Mouse (Mus musculus): Measurements from ENCODE around the gene Angptl2.
A peak's percentile ranks its signal among the peaks of the same experiment; 100 is the strongest.

Angptl2 gene

DNA sequence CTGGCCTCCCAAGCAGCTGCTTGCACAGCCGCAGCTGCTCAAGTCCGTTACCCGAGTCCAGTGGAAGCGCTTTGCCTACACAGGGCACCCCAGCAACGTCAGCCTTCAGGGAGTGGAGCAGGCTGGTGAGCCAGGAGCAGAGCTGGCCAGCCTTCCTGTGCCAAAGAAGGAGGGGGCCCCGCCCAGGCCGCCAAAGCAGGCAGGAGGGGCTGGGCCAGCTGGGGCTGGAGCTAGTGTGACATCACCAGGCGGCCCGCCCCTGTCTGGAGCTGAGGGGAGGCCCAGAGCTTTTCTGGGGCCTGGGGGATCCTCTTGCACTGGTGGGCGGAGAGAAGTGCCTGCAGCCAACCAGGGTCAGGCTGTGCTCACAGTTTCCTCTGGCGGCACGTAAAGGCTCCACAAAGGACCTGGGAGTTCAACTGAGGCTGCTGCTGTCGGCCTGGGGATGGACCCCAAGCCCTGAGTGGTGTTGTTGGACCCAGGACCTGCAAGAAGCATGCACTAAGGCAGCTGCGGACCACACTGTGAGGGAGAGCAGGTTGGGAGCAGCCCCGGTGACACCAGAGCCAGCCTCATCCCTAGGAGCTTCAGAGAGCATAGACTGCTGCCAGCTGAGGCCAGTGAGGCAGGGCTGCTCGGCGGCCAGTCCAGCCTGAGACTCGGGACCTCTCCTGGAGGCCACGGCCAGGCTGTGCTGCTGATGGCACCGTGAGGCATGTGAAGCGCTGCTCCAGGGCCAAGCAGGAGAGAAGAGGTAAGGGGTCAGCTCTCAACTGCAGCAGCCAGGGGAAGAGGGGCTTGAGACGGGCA lies at the start of gene Angptl2:
Gene Angptl2, plus strand, starts transcription at position 370 of the 810 bp plus-strand sequence.
- DNase-seq, result peak; percentile 92

- DNase-seq, result no peak
Measured at GRCm38 (mm10) chr2:33167060-33167459, 48.8 kb upstream of the Angptl2 start.

DNA sequence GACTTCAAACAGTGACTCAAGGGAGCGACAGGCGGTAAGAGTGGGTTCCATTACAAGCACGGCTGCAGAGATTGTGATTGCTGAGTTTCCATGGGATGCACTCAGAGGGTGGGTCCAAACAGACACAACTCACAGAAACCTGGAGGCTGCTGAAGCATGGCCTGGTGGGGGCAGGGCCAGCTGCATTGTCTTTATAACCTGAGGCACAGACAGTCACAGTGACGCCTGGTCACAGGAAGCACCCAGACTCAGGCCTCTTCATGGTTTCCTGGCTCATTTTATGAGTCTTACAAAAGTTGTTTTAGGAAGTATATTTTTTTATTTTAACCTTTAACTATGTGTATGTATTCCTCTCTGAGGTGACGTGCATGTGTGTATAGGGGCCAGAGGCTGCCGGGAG lies 46.4 kb upstream of the Angptl2 start:
- no peak for DNase-seq

GRCm38 (mm10) chr2:33170777-33171565 lies 44.9 kb upstream of the Angptl2 start:
- DNase-seq, result no peak

- DNase-seq, result no peak
Measured at GRCm38 (mm10) chr2:33173126-33173525, 42.7 kb upstream of the Angptl2 start.

DNA sequence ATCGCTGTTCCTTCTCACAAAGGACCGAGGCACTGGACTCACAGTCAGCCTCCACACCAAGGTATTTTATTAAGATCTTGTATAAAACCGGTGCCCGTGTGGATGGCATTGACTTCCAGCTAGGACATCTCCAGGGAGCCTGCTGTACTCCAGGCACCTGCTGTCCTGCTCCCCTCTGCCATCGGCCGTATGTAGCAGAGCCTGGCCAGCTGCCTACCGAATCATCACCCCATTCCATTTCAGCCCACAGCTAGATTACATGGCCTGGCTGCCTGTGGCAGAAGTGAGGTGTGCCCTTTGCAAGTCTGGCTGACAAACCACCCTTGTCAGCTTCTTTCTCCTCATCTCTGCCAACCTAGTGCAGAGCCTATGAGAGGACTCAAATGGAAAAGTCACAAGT lies 42.2 kb upstream of the Angptl2 start:
- no peak for DNase-seq

DNA sequence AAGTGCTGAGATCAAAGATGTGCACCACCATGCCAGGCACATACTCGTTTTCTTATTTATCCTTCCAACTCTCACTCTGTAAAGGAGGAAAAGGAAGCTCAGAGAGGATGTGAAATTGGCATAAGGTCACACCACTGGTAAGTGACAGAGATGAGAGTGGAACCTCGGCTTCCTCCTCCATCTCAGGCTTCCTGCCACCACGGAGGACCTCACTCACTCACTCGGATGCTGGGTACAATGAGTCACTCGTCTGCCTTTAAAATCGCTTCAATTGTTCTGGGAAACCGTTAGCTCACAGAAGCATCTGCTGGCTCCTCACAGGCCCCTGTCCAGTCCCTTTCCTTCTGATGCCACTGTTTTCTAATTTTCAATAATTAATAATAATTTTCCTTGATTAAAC lies 39.4 kb upstream of the Angptl2 start:
- no peak for DNase-seq

GRCm38 (mm10) chr2:33176921-33177320 lies 38.9 kb upstream of the Angptl2 start:
- no peak for DNase-seq

GRCm38 (mm10) chr2:33177443-33178242 lies 38.2 kb upstream of the Angptl2 start:
- DNase-seq, result no peak

DNA sequence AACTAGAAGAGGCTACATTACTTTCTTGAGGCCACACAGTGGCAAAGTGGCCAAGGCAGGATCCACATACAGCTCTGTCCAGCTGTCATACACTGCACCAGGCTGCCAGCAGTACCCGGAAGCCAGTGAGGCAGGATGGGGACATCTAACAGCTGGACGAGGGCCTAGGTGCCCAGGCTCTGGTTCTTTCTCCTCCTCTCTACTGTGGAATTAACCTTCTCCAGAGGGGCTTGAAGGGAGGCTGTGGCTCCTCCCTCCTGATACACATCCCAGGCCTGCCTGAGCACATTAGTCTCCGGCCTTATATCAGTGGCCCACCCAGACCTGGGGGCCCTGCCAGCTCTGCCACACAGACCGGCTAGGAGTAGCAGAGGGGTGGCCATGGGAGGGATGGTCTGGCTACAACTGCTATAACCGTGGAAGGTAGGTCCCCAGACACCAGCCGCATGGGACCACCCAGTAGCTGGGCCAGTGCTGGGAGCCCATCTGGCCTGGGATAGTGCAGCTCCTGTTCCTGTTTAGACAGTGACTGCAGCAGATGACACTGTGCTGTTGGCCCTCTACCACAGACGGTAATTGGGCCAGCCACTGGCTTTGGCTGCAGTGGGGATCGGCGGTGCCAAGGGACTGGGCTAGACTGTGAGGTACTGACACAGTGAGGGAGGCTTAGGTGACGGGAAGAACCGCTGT lies 37.5 kb upstream of the Angptl2 start:
- DNase-seq, result no peak

GRCm38 (mm10) chr2:33179171-33179929 lies 36.5 kb upstream of the Angptl2 start:
- DNase-seq, result no peak

GRCm38 (mm10) chr2:33179930-33180630 lies 35.8 kb upstream of the Angptl2 start:
- peak; percentile 62 for DNase-seq

DNA sequence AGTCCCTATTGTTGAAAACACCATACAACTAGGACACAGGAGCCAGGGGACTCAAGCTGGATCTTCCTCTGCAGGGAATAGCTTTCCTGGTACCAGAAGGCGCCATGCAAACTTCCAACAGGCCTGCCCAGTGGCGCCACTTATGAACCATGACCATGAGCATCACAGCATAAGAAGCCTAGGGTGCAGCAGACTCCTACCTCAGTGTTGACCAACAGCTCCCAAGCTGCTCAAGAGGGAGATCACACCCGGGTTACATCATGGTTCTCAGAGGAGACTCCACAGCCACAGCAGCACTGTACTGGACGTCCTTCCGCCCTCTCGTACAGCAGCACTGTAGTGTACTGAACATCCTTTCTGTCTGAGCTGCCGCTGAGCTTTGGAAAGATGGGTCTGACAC lies 32.5 kb upstream of the Angptl2 start:
- DNase-seq, result no peak

GRCm38 (mm10) chr2:33184641-33185040 lies 31.2 kb upstream of the Angptl2 start:
- DNase-seq, result peak; percentile 45

GRCm38 (mm10) chr2:33185258-33185657 lies 30.6 kb upstream of the Angptl2 start:
- peak; percentile 76 for DNase-seq

GRCm38 (mm10) chr2:33186505-33186904 lies 29.4 kb upstream of the Angptl2 start:
- DNase-seq, result no peak

DNA sequence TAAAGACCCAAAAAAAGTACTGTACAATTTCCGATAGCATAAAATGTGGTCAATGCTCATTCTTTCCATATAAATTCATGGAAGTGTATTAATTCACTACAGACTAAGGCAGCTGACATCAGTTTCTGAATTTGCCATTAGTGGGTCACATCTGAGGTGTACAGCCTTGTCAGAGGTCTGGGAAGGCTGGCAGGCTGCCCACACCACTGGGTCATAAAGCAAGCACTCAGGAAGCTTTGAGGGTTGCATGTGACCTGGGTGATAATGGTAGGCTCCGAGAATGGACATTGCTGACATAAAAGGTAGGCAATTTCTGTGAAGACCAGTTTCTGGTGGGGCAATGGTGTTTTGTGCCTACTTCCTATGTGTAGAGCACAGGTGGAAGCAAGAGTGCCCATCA lies 28.0 kb upstream of the Angptl2 start:
- peak; percentile 42 for DNase-seq

DNA sequence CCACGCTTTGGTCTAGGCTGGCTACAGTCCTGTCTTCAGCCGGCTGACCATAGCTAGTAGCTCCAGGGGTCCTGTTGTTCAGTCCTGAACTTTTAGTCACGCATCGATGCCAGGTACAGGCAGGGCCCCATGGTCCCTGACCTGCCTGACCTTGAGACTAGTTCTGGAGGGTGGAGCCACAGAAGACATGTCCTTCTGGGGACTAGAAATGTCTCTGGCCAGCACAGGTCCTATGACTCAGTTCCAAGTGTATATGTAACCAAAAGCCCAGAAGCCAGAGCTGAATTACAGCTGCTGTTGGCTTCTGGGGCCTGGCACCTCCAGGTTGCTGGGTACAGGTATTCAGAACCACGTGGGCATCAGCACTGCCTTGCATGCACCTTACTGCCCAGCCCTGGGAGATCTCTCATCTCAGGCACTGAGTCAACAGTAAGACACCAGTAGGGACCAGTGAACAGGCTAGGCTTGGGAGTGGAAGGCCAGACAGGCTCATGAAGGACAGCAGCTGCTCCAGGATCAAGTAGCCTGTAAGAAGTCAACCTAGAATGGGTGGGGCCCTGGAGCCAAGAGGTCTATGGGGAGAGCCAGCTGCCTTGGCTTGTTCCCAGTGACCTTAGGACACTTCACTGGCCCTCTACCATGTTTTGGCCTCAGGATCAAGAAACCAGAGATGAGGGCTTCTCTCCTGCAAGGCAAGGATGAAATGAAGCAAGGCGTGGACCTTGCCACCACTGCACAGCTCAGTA lies 26.8 kb upstream of the Angptl2 start:
- DNase-seq, result no peak

DNA sequence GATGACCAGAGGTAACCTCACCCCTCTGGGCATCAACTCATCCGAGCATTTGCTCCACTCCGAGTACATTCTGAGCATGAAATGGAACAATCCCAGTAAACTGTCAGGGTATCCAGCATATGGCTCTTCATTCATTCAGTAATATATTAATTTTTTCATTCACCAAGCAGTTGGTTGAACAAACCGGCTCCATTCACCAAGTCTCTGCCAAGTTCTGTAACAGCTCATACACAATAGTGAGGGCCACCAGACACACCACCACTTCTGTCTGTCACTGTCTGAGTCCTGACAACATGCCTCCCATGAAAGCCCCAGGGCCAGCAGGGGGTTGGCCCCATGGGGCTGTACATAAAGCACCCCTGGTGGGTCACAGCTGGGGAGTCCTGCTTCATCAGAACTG lies 25.9 kb upstream of the Angptl2 start:
- no peak for DNase-seq

GRCm38 (mm10) chr2:33200368-33201068 lies 15.4 kb upstream of the Angptl2 start:
- no peak for DNase-seq

Measured in lung, postnatal 36 days (tissue).